Comparison of ENCODE assay signal across 9 mouse cellular contexts in the genomic region with DNA sequence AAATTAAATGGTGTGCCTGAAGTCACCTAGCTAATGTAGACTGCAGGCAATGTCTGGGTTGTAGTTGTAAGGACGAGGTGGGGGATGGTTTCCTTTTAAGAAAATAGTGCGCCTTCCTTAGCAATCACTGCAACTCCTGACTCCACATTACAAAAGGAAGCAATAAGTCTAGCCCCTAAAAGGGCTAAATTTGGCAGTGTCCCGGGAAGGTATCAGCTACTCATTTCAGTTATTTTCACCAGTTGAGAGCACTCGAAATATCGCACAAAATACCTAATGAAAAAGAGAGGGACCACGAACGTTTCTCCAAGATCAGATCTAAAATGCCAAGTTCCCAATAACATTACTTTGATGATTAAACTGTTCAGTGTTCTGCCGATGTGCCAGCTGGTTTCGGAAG. TPM values are rescaled to one million over a fixed set of nuclear protein-coding genes. Genes with fewer than 3 reads are reported as not detected.
A peak's percentile ranks its signal among the peaks of the same experiment; 100 is the strongest.
DNase-seq lines count a peak whose midpoint lies in the region; ATAC-seq and TF ChIP-seq lines count a peak whose summit lies in the region.
"Had no signal": no experiment of that assay in that cellular context is flagged by ENCODE, and none has a peak within 500 bp of the region (broad histone marks: within the 10 kb centered on the region; RNA-seq: fewer than 3 reads in every experiment).

No protein-coding gene starts in this region.

- H3K4me3 ChIP-seq in heart, postnatal 0 days (ENCODE audit: low read depth, low read length) = peak overlapping the region; percentile 58; the same call in 1 of the 2 replicates
- H3K4me3 ChIP-seq in E14TG2a.4 (replicated peaks; ENCODE audit: low read length) = peak overlapping the region; percentile 73
- H3K4me3 ChIP-seq in embryonic facial prominence, embryonic 12.5 days = no peak overlapping the region
- peak overlapping the region; percentile 45; the same call in 1 of the 2 replicates for H3K4me3 ChIP-seq in limb, embryonic 14.5 days (replicated peaks; ENCODE audit: low read length)

- no peaks in the 10 kb centered on the region for H3K9me3 ChIP-seq in heart, postnatal 0 days (replicated peaks; ENCODE audit: control insufficient read depth, low read length)
- H3K9me3 ChIP-seq in E14TG2a.4 (ENCODE audit: low read length) = no peaks in the 10 kb centered on the region
- H3K9me3 ChIP-seq in embryonic facial prominence, embryonic 12.5 days = no peaks in the 10 kb centered on the region
- no peaks in the 10 kb centered on the region for H3K9me3 ChIP-seq in limb, embryonic 14.5 days (ENCODE audit: control insufficient read depth, low read length)
- H3K9me3 ChIP-seq: G1E had no signal

- TF ChIP-seq EP300 in heart, postnatal 0 days (IDR thresholded peaks at IDR 0.05; ENCODE audit: low read depth) = no peak

- no peak for TF ChIP-seq CTCF in heart, postnatal 0 days (IDR thresholded peaks at IDR 0.05; ENCODE audit: low read depth)
- no peak for TF ChIP-seq CTCF in E14TG2a.4 (conservative IDR thresholded peaks at IDR 0.05; ENCODE audit: low read length)

- ATAC-seq in heart, postnatal 0 days (ENCODE audit: insufficient read depth, low read depth) = no peak
- ATAC-seq in embryonic facial prominence, embryonic 12.5 days (ENCODE audit: insufficient number of reproducible peaks, insufficient read depth, low FRiP score, low TSS enrichment) = no peak
- ATAC-seq in limb, embryonic 14.5 days (ENCODE audit: low FRiP score, low read depth) = no peak

- no peak for TF ChIP-seq POLR2A in limb, embryonic 14.5 days (IDR thresholded peaks at IDR 0.05; ENCODE audit: borderline replicate concordance, extremely low read depth, insufficient read depth, insufficient read length)

- 0 out of 2 replicates have a peak overlapping the region, but pooled peaks have one; percentile 75 for H3K27ac ChIP-seq in heart, postnatal 0 days (ENCODE audit: low read depth)
- H3K27ac ChIP-seq in embryonic facial prominence, embryonic 12.5 days = no peak overlapping the region
- H3K27ac ChIP-seq in limb, embryonic 14.5 days (replicated peaks; ENCODE audit: low read depth, low read length) = no peak overlapping the region

- H3K36me3 ChIP-seq in heart, postnatal 0 days (replicated peaks; ENCODE audit: control insufficient read depth, insufficient read depth, low read length) = no peaks in the 10 kb centered on the region
- H3K36me3 ChIP-seq in E14TG2a.4 (ENCODE audit: insufficient read depth, low read length) = no peaks in the 10 kb centered on the region
- no peaks in the 10 kb centered on the region for H3K36me3 ChIP-seq in embryonic facial prominence, embryonic 12.5 days
- no peaks in the 10 kb centered on the region for H3K36me3 ChIP-seq in limb, embryonic 14.5 days (ENCODE audit: control insufficient read depth, insufficient read depth, low read length)
- H3K36me3 ChIP-seq: G1E had no signal

- 68% methylated on average over 9 of the region's 9 CpGs for WGBS in heart, postnatal 0 days
- 46% methylated on average over 9 of the region's 9 CpGs for whole genome bisulfite sequencing in embryonic facial prominence, embryonic 12.5 days
- 46% methylated on average over 9 of the region's 9 CpGs for WGBS in limb, embryonic 14.5 days

- H3K4me2 ChIP-seq in heart, postnatal 0 days (ENCODE audit: low read depth, low read length) = peak overlapping the region; percentile 95
- peak overlapping the region; percentile 78 for H3K4me2 ChIP-seq in embryonic facial prominence, embryonic 12.5 days (replicated peaks)
- peak overlapping the region; percentile 88; the same call in 1 of the 2 replicates for H3K4me2 ChIP-seq in limb, embryonic 14.5 days (replicated peaks; ENCODE audit: low read depth, low read length, severe bottlenecking)

- H3K27me3 ChIP-seq in heart, postnatal 0 days (ENCODE audit: control insufficient read depth, insufficient read depth, low read length) = 0 out of 2 replicates have a peak, but pooled peaks cover 3% of the 10 kb centered on the region
- H3K27me3 ChIP-seq in E14TG2a.4 (ENCODE audit: insufficient read depth, low read length) = peaks cover 65% of the 10 kb centered on the region
- peaks cover 18% of the 10 kb centered on the region for H3K27me3 ChIP-seq in embryonic facial prominence, embryonic 12.5 days
- peaks cover 6% of the 10 kb centered on the region; the same call in 1 of the 2 replicates for H3K27me3 ChIP-seq in limb, embryonic 14.5 days (ENCODE audit: control insufficient read depth, insufficient read depth, low read length)

- H3K9ac ChIP-seq in heart, postnatal 0 days (replicated peaks; ENCODE audit: low read depth, low read length) = no peak overlapping the region
- H3K9ac ChIP-seq in embryonic facial prominence, embryonic 12.5 days = no peak overlapping the region
- H3K9ac ChIP-seq in limb, embryonic 14.5 days (ENCODE audit: low read depth, low read length, severe bottlenecking) = no peak overlapping the region

- 0 out of 2 replicates have a peak, but pooled peaks cover 12% of the 10 kb centered on the region for H3K4me1 ChIP-seq in heart, postnatal 0 days (ENCODE audit: control insufficient read depth, insufficient read depth)
- peaks cover 20% of the 10 kb centered on the region for H3K4me1 ChIP-seq in E14TG2a.4 (replicated peaks; ENCODE audit: low read depth, low read length)
- H3K4me1 ChIP-seq in embryonic facial prominence, embryonic 12.5 days = peaks cover 7% of the 10 kb centered on the region
- H3K4me1 ChIP-seq in limb, embryonic 14.5 days (ENCODE audit: control insufficient read depth, insufficient read depth, low read length) = peaks cover 12% of the 10 kb centered on the region

- no peak for DNase-seq in heart, postnatal 0 days (ENCODE audit: low spot score)
- DNase-seq in heart, adult 9 months (ENCODE audit: low spot score in 2 of 2) = no peak
- no peak for DNase-seq in limb, embryonic 14.5 days (ENCODE audit: low spot score)
- DNase-seq in natural killer cell, adult 2 months (ENCODE audit: low spot score in 2 of 2) = no peak
- no peak for DNase-seq in c-Kit-positive CD71-positive TER-119-positive erythroid progenitor cells, embryonic 14.5 days (ENCODE audit: low spot score)
- no peak for DNase-seq in thymus, postnatal 36 days

RNA-seq across cellular contexts. Expression of gene Jak1, which starts 28.6 kb away (rescaled TPM):
- 37.4 and 44.2 TPM in 2 replicates for total RNA-seq in heart, postnatal 0 days (2014; rRNA removed; ENCODE audit: low replicate concordance)
- 55.1 and 63.4 TPM in 2 replicates for polyA plus RNA-seq in heart, postnatal 0 days (2015; fragmentation: Nextera tagmentation; extraction: Ambion mirVana)
- 68.9 and 74.8 TPM in 2 replicates for polyA plus RNA-seq in embryonic facial prominence, embryonic 12.5 days (2016; fragmentation: Nextera tagmentation; extraction: Ambion mirVana)
- polyA plus RNA-seq in limb, embryonic 14.5 days (2012; rRNA removed) = 50.0 and 59.7 TPM in 2 replicates
- polyA plus RNA-seq in limb, embryonic 14.5 days (2014; fragmentation: Nextera tagmentation; extraction: Ambion mirVana) = 105 and 111 TPM in 2 replicates
